Mouse (Mus musculus) thymus, postnatal 36 days (tissue): ENCODE measurements at regions not wholly inside any gene's neighbourhood (a gene's known extent, or its start where the extent isn't known, plus 50 kb on each side); places are given as distances from the start of the nearest gene placed in this dataset.
"Not testable (repeated sequence)": the region's sequence is repeated elsewhere in the genome, so short reads cannot be mapped to it uniquely, and the experiment has no call there.

Experiments used
- DNase-seq, 2 experiments: peaks; one replicate each; pipeline ENCODE4 v3.0.0; 2022; ENCODE audit warnings: mixed read lengths in 2 of 2

DNA sequence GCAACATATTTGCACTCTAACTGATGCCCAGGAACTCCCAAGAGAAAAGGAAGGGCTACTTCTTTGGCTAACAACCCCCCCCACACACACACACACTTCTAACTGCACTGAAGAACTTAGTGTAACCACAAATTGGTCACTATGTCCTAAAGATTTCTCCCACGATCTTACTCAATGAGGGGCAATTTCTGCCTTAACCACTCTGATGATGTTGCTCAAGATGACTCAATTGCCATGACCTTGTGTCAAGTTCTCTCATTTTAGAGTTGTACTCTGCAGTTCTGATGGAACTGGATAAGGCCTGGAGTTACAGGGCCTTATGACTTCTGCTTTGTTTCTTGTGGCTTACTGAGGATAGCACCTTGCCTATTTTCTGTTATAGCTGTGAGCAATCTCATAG lies 81.7 kb downstream of the Sem1 start:
- DNase-seq, result no peak

DNA sequence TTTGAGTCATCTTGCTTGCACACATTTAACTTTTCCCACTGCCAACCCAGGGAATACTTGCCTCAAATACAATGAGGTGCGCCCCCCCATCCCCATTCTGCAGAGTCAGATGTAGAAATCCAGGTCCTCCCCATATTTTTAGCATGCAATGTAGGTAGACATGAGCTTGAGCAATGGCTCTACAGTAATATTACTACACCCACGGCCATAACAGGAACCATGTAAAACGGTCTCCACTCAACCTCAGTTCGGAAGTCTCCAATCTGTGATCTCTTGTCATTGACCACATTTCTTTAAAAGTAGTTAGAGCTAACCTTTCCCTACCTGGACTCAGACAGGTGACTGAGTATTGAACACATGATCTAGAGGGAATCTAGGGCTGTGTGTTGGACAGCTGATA lies 82.1 kb downstream of the Sem1 start:
- no peak for DNase-seq

DNA sequence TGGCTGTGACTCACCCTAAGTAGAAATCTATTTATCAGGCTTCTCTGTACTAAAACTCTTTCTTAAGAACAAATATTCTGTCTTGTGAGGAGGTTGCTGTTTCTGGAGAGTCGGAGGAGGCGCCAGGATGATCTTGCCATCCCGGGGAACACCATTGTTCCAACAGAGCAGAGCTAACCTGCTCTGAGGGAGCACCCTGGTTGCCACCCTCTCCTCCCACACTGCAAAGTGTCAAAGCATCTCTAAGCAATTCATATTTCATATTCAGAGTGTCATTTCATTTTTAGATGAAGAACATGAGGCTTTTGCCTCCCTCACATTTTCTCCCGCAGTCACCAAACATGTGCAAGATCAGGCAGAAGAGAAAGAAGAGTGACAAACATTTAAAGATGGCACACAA lies 90.3 kb downstream of the Sem1 start:
- no peak for DNase-seq

DNA sequence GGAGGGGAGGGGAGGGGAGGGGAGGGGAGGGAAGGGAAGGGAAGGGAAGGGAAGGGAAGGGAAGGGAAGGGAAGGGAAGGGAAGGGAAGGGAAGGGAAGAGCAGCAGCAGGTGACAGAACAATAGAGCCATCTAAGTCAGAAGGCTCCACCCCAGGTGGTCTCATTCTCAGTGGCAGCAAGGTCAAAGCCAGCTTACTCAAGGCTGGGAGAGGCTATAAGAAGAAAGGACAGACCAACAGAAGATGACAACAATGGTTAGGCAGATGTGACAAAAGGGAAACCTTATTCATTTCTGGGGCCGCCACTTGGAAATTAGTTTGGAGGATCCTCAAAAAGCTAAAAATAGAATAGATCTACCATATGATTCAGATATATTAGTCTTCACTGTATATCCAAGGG lies 96.9 kb downstream of the Sem1 start:
- DNase-seq, result not testable (repeated sequence)

DNA sequence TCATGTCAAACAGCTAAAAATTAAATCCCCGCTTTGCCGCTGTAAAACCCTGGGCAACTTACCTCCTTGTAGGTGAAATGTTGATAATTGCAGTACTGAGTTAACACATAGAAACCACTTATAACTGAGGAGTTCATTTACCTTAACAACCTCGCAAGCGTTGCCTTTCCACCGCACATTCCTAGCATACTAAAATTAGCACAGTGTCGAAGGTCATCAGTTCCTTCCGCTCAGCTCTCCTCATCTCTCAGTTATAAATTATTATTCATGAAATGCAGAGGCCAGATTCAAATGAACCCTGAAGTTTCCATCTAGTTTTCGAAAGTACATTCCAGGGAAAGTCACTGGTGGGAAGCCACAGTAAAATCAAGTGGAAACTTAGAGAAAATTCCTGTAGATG lies 108.1 kb downstream of the Sem1 start:
- no peak for DNase-seq

DNA sequence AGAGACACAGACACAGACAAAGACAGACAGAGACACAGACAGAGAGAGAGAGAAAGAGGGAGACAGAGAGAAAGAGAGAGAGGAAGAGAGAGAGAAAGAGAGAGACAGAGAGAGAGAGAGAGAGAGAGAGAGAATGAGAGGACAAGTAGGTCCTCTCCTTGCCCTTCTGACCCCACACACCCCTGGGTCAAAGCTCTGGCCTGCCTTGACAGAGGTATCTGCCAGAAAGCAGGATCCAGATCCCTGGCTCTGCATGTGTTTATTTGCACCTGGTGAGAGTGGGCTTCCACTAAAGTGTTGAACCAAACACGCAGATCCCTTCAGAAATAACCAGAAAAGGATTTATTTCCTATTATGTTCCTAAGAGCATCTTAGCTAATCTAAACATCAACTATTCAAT lies 110.9 kb downstream of the Sem1 start:
- DNase-seq, result no peak

DNA sequence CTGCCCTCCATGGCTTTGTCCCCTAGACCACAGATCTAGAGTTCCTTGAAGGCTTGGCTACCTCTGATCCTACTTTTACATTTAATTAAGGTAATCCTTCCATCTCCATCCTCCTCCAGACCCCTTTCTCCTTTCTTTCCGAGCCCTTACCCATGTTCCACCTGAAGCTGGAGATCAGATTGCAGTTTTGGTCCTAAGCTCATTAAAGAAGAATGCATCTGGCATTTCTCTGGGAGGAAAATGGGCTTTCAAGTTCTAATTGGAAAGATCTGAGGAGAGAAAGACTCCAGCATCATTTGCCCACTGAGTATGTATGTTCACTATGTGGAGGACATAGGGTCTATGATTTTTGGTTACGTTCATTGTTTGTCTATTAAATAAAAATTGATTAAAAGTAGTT lies 112.2 kb downstream of the Sem1 start:
- DNase-seq, result no peak

DNA sequence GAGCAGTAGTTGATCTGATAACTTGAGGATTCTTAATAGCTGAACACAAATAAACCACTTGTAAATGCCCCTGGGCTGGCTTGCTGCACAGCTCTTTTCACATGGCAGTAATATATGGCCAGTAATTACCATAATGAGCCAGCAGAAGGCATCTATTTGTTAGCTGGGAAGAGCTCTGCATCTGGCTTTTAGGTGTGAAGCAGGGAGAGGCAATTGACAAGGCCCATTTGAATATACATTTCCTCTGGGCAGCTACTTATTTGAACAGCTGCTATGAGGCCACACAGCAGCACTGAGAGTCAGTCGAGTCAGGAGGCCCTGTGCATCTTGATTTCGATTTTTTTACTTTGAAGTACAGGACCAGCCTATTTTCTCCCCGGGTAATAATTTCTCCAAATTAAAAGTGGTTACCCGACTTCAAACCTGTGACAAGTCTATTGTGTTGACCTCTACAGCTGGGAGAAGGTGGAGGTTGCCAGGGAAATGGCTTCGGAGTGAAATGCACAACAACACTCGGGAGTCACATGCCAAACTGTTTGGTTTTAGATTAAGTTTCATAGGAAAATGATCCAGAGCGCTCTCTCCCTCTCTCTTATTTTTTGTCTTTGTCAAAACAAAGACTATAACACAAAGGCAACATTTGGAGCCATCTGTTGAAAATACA lies 114.5 kb downstream of the Sem1 start:
- DNase-seq, result no peak

DNA sequence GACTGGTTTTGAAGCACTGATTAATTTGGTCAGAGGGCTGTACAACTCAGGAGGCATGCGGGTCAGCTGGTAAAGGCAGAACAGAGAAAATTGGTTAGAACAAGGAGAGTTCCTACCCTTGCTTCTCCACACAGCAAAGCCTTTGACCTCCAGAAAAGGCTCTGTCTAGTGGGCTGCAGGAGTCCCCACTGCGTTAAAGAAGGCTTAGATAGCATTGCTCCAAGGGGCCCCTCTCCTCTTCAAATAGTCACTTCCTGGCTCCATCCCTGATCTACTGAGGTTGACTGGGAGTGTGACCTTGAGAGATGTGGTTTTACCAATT lies 118.6 kb downstream of the Sem1 start:
- no peak for DNase-seq

DNA sequence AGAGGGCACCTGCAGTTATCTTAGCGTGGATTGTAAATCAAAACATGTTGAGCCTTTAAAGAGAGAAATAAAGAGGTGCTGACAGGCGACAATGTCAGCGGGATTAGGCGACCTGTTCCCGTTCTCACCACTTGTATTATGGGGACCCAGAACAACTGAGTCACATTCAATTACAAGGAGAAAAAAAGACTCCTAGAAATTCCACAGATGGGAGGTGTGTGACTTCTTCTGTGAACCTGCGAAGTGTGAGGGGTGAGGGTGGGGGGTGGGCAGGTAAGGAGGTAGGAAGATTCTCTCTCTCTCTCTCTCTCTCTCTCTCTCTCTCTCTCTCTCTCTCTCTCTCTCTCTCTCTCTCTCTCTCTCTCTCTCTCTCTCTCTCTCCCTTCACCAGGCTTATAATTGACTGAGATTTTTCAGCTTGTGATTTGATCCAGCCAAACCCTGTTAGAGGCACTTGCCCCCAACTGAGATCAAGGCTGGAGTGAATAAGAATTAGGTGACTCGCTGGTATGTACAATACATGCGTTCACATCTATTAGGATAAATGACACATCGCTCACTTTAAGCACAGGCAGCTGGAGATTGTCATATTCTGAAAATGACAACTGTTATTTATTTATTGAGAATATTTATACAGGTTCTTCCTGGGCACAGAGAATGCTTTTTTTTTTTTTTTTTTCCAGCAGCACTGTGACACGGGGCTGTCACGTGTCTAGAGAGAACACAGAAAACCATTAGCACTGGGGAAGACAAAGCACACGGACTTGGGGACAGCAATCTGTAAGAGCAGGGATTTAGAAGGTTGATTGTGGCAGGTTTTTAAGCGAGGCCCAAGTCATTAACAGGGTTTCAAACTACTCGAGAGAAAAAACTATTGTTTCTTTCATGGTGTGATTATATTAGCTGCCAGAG lies 119.2 kb downstream of the Sem1 start:
- DNase-seq, result no peak

DNA sequence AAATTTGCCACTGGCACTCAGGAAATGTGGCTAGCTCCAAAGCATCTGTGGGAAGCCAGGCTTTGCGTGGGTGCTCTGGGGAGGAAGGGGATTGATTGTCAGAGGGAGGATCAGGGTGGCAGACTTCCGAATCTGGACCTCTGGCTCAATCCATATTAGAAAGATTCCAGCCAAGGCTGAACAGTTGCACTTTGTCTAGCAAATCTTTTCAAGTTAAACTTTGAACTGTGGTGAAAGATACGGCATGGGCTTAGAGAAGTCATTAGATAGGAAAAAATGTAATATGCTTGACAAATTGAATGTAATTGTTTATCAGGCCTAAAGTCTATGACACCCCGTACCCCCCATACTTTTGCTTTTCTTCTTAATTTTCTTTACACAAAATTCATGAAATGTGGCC lies 120.7 kb downstream of the Sem1 start:
- DNase-seq, result no peak

DNA sequence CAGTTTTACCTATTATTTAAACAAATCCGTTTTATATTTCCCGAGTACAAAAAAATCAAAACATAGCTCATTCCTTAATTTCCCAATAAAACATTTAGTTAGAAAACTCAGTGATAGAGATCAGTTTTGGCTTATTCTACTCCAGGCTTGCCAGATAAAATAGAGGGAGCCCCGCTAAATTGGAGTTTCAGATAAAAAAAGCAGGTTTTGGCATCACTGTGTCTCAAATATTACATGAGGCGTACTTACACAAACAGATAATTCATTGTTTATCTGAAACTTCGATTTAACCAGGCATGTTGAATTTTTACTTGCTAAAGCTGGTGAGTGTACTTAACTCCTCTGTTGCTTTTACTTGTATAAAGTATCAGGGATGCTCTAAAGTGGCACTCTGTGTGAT lies 121.5 kb downstream of the Sem1 start:
- DNase-seq, result no peak

DNA sequence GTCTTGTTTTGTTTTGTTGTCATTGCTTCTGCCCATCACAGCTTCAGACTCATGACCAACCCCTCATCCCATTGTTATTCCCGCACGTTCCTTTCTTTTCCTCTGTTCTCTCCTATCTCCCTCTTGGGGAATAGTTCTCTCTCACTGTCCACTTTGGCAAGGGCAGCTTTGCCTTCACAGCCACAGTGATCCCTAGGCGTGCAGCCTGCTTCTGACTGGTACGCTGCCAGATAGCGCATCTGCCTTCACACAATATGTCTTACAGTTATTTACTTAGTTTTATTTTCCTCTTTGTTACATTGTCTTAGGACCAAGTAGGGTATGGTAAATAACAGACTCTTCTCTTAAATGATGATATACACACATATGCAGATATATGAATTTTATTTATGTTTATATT lies 122.9 kb downstream of the Sem1 start:
- DNase-seq, result no peak

DNA sequence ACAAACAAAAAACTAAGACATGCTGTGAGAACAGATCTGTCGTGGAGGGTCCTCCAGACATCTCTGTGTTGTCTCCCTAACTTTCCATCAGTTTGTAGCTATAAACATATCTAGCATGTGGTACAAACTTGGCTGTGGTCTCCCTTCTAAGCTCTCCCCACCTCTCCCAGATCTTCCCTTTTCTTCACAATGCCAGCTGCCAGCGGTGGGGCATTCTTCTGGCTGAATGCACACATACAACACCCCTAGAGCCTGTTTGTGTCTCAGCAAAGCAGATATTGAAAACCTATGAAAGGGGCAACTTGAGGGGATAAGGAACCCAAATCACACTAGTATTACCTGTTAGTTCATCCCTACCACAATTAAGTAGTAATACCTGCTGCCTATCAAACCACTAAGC lies 124.1 kb downstream of the Sem1 start:
- no peak for DNase-seq

DNA sequence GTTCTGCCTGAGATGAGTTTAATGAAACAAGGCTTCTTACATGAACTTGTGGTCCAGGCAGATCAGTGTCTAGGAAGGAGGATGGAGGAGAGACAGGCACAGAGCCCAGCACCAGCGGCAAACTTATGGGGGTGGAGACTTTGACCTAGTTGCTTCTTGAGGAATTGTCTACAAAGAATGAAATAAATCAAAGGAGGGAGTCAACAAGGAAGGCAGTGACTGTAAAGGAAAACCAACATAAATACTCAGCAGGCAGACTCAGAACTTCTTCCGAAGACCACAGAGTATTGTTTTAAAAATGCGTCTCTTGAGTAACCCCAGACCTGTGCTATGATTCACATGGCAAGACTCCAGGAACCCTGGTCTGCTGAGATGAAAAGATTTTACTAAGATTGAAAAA lies 143.6 kb downstream of the Sem1 start:
- DNase-seq, result no peak

DNA sequence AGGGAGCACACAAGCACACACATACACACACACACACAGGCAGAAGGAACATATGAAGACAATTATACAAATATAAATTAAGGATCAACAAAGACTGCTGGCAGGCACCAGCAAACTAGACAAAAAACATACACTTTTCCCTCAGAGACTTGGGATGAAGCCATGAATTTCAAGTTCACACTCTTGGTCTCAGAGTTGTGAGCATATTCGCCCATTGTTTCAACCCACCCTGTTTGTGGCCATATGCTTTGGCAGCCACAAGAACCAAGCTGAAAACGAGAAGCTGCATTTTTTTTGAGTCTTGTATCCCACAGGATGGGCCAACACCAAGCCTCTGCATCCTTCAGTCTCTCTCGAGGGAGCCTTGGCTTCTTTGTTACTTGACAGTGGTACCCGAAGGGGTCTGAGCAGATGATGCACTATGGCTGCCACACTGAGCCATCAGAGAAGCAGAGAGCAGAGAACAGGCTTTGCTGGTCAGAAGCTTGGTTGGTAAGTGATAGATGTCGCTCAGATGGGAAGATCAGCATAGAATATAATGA lies 144.1 kb downstream of the Sem1 start:
- no peak for DNase-seq

DNA sequence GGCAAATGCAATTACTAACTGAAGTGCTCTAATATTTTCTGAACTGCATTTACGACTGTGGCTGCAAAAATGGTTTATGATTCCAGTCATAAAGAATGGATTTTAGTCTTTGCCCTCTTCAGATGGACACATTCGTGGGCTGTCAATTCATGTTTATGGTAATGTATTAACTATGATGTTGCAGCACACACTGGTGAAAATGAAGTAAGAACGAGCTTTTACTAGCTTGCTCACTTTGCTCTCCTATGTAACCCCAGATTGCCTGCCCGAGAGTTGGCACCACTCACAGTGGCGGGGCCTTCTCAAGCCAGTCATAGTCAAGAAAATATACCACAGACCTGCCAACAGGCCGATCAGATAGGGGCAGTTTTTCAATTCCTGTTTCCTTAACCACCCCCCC lies 145.3 kb downstream of the Sem1 start:
- no peak for DNase-seq

DNA sequence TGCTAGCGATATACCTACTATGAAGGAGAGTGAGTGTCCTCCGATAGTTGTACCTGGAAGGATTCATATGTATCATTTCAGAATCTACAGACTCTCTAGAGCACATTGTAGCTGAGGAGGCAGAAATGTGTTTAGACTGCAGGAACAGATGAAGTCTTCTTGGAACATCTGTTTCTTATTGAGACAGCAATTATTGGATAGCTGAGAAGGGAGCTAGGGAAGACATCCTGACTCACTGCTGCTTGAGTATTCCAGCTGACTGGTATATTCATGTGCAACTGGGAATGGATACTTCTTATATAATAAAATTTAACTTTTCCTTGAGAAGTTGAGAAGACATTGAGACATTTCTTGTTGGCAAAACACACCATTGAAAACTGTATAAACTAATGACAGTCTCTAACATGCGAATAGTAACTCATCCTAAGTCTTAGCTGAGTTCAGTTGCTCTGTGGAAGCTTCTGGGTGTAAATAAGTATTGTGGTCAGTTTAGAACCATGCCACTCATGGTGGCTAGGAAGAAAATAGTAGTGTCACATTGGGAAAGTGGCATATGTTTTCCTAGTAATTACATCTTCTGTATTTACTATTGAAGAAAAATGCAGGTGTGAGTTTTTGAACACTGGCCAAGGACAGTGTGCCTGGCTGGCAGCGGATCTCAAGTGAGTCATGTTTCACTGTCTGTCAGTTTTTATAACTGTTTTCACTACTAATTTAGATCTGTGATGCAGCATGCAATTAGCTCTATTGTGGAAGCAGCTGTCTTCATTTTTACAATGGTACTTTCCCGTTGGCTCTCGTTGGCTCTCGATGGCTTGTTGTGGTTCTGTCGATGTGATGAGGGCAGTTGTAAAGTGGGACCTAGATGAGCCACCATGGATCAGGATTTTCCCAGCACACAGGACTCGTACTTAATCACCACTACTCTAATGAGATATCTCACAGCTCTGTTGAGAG lies 163.5 kb downstream of the Sem1 start:
- no peak for DNase-seq

DNA sequence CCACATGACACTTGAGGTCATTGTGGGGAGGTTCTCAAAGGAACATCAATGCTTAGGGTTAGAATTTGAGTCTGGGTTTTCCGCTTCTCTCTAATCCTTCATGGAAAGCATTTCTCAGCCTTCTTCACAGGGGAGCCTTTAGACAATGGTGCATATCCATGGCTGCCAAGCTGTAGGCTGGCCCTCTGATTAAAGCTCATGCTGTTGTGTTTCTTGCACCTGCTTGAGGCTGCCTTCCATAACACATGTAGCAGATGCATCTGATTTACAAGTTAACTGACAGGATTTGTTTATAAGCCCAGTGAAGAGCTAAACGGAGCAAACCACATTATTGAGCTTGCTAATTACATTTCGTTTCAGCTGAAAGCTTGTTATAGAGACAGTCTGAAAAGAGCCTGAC lies 180.5 kb downstream of the Sem1 start:
- DNase-seq, result no peak

DNA sequence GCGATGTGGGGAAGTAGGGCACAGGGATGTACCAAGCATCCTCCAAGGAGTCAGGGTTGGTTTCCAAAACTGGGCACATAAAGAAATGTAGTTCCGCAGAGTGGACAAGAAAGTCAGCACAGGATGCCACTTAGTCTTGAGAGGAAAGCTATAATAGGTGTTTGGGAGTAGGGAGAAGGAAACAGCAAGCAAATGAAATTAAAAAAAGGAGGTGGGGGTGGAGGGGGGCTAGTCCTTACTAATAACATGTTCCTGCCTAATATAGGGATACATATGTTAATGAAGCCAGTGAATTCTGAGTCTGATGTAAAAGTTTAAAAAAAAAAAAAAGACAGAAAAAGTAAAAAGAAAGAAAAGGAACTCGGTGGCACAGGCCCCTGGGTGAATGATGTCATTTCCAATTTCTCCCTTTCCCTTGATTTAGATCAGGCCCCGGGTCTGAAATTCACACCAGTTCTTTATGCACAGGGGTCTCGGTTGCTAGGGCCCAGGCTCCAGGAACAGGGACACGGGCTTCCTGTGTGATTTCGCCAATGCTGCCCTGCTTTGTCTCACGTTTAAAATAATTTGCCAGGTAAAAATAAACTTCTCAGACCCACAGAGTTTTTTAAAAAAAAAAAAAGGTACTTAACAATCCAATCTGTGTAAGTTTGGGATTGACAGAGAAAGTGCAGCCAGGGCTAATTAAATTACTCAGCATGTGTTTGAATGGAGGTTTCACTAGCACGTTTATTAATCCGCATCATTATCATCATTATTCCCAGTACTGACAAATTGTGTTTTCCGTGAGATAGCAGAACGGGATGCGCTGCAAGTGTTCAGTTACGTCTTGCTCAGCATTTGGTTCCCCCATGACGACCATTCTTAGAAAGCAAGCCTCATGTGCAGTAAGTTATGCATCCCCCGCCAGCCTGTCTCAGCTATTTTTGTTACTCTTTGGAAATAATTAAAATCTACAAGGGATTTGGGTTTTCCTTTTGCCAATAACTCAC lies 172.8 kb upstream of the Slc25a13 start:
- no peak for DNase-seq

DNA sequence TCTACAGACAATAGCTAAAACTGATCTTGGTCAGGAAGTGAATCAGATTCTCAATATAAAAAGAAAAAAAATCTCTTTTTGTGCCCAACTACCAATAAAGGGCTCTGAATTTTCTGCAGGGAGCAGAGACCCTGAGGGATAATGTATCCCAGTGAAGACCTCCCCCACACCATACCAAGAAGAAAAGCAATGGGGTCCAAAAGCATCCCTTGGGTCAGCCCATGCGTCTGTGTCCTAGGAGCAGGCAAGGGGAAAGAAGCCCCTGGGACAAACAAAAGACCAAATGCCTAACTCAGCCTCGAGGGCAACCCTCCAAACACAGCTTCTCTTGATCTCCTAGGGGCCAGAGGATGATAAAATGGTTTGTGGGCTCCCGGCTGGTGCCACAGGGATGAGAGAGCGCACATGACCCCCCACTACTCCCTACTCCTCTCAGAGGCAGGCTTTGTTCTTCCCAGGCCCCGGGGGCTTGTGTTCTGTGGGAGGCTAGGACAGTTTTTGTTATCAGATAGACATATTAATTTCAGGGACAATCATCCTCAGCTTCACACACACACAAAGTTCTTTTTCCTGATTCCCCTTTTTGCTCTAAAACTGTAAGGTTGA lies 172.0 kb upstream of the Slc25a13 start:
- no peak for DNase-seq

DNA sequence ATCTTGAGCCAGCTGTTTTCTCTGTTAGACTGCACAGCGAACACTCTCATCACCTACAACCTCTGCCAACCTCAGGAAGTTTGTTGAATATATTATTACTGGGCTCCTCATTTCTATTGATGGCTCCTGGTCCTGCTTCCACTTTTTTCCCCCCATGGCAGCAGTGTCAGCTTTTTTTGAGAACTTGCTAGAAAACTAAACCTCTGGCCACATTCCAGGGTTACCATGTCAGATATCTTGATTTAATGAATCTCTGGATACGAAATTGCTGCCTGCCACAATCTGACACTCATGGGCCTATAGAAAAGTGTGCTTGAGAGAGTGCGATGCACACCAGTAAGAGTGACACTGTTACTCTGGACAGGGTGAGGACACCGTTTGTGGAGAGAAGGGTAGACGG lies 170.6 kb upstream of the Slc25a13 start:
- DNase-seq, result no peak
